Mouse (Mus musculus) heart, postnatal 25 days (tissue): ENCODE results near the gene Lrrc20. TPM values are rescaled to one million over a fixed set of nuclear protein-coding genes. Genes with fewer than 3 reads are reported as not detected.

Experiments used
- DNase-seq: peaks from one replicate; pipeline ENCODE4 v3.0.0; 2022; ENCODE audit warnings: low spot score
- intact Hi-C: fragments of 180-260 bp; cut with DNase I; formaldehyde crosslinking; loops from one replicate; pipeline ENCODE4 v1.15.1; 2025
- total RNA-seq, 2 experiments: library from RNA; stranded (reverse); gene quantifications; 2 replicates each; pipeline ENCODE4 v1.2.3; 2021

Lrrc20 gene
- total RNA-seq, 2 experiments from 2014 or later, result 30.1 to 31.3 TPM

GRCm38 (mm10) chr10:61506381-61507200 is 31.0 kb downstream of the Lrrc20 start:
- no peak for DNase-seq
- intact Hi-C loops, result no loop called here

- intact Hi-C loops, result no loop called here
- no peak for DNase-seq
Observed at GRCm38 (mm10) chr10:61509873-61510272, 34.3 kb downstream of the Lrrc20 start.

DNA sequence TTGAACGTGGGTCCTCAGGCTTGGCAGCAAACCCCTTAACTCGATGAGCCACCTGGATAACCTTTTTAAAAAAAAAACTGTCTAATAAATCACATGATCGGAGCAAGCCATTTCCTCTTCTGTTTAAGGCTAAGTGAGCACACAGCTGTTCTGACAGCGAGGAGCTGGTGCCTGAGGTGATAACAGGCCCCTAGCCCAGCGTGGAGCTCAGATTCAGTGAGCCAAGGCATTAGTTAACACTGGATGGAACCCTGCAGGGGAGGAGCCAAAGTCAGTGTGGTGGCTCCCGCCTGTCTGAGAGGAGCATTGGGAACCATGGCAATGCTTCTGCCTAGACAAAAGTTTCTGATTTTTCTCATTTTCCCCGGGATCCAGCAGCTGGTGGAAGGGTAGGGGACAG is 35.2 kb downstream of the Lrrc20 start:
- intact Hi-C loops, result no loop called here
- DNase-seq, result no peak

DNA sequence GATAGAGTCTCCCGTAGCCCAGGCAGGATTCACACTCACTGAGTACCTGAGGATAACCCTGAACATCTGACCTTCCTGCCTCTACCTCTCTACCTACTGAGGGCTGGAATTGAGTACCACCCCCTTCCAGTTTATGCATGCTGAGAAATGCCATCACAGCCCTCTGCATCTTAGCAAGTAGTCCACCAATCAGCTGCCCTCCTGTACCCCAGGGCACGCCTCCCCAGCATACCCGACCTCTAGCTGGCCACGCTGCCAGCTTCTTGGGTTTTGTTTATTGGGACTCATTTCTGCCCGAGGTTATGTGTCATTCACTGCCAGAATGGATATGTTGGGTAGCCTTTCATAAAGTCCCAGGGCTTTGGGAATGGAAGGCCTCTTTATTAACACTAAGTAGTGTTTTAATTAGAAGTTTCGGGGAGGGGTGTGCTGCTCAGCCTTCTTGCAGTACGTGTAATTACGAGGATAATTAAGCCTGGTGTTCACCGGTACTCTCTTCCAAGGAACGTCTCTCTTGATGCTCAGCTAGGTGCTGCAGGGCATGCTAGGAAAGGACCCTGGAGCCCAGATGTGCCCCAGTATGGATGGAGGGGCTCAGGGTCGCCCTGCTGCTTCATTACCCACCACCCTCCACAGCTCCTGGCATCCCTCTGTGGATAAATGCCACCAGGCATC is 36.8 kb downstream of the Lrrc20 start:
- DNase-seq, result no peak

DNA sequence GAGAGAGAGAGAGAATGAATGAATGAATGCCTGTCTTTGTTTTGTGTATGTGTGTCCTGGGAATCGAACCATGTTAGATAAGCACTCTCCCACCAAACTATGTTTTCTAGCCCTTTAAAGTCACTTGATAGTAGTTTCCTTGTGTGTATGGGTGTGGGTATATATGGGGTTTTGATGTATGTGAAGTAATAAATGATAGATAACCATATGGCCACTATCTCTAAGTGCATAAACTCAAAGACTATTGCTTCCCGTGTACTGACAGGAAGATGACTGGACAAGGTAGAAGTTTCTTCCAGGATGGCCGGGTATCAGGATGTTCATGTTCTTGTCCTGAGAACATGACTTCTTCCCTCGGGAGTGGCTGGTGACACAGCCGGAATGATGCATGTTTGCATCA is 41.3 kb downstream of the Lrrc20 start:
- intact Hi-C loops, result no loop called here

More for the DNA sequence above, 36.8 kb downstream of the Lrrc20 start:
- intact Hi-C loops, result no loop called here

GRCm38 (mm10) chr10:61517296-61518071 is 41.9 kb downstream of the Lrrc20 start:
- DNase-seq, result no peak
- intact Hi-C loops, result no loop called here

More for the DNA sequence above, 41.3 kb downstream of the Lrrc20 start:
- DNase-seq, result no peak

- intact Hi-C loops, result no loop called here
- DNase-seq, result no peak
Observed at GRCm38 (mm10) chr10:61518320-61518719, 42.7 kb downstream of the Lrrc20 start.

DNA sequence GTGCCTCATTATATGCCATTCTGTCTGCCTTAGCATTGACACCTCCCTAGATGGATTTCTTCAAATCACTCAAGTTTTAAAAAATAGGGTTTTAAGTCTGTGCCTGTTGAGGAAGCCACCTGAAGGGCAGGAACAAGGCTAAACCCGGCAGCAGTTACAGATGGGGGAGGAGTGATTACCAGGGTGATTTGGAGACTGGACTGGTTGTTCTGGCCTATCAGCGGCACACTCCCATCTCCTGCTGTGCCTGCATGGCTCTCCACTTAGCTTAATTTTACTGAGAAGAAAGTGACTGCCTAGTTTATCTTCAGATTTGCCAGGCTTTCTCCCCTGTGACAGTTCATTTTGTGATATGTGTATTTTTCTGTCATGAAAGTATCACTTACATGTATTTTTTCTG is 43.9 kb downstream of the Lrrc20 start:
- DNase-seq, result no peak
- intact Hi-C loops, result no loop called here

GRCm38 (mm10) chr10:61520714-61521113 is 45.1 kb downstream of the Lrrc20 start:
- DNase-seq, result no peak
- intact Hi-C loops, result no loop called here

DNA sequence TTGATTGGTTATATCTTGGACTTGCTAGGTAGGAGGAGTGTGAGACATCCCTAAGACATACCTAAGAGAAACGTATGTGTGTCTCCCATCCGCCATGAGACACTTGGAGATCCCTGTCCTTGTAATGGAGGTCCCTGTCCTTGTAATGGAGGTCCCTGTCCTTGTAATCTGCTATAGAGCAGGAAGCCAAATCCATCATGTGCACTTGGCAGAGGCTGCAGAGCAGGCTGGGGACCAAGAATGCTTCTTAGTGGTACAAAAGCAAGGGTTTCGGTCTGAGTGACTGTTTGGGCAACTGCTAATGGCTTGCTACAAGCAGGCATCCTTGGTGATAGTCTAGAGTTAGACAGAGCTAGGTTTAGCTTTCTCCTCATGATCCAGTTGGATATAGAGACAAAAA is 55.3 kb downstream of the Lrrc20 start:
- intact Hi-C loops, result no loop called here
- no peak for DNase-seq

DNA sequence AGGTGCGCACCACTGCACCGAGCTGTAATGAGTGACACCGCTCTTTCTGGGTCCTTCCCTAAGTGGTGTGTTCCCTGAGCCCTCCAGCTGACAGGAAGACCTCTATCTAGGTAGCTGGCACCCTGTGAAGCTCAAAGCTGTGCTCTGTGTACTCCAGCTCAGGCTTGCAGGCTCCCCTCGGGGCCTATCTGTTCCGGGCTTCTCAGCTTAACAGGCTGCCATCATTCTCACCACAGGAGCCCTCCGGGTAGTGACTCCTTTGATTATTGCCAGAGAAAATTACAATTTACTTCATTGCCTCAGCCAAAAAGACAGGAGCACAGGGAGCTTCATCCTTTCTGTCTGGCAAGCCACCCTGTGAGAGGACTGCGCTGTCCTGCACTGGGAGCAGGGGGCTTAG is 57.7 kb downstream of the Lrrc20 start:
- no peak for DNase-seq
- intact Hi-C loops, result no loop called here

GRCm38 (mm10) chr10:61534371-61535101 is 58.9 kb downstream of the Lrrc20 start:
- no peak for DNase-seq
- intact Hi-C loops, result no loop called here

DNA sequence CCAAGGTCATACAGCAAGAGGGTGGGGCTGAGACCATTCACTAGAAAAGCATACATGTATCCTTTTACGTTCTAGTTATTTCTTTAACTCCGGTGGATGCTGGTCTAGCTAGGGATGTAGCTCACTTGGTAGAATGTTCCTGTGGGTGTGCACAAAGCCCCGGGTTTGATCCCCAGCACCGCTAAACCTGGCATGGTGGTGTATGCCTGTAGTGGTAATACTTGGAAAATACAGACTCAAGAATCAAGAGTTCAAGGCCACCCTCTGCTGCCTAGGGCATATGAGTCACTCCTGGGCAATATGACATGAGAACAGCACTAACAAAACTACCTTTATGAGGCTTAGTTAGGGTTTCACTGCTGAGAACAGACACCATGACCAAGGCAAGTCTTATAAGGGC is 59.8 kb downstream of the Lrrc20 start:
- intact Hi-C loops, result no loop called here
- no peak for DNase-seq

DNA sequence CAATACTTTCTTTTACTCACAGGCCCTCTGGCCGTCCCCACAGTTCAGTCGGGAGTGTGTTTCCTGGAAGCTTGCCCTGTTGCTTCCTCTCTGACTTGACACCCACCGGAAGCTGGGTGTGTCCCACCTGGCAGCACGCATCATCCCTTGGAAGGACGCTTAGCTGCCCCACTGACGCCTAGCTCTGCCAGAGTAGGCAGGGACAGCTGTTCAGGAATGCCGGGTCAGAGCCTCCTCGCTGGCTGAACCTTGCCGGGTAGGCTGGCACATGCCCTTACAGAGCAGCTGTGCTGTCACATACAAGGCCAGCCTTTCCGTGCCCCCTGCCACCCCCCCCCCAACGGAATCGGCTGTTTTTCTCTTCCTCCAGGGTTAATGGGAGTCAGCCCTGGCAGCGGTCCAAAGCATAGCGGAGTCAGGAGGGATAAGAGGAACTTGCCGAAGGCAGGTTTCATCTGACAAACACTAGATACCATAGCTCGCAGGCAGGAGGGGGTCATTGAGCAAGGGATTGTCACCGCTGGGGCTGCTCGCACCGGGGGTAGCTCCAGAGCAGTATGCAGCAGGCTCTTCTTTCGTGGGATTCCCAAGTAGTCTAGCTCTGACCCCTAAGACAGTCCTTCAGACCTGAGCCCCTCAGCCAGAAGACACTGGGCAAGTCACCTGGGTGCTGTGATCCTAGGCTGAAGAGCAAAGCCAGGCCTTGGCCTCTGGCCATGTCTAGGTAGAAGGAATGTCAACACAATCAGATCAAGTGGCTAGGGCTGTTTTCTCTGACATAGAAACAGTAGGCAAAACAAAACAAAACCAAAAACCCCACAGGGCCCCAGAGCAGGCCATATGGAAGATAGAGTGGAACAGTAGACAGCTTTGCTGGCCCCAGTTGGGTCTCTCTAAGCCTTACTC is 60.8 kb downstream of the Lrrc20 start:
- DNase-seq, result peak; percentile 45
- intact Hi-C loops, result no loop called here

DNA sequence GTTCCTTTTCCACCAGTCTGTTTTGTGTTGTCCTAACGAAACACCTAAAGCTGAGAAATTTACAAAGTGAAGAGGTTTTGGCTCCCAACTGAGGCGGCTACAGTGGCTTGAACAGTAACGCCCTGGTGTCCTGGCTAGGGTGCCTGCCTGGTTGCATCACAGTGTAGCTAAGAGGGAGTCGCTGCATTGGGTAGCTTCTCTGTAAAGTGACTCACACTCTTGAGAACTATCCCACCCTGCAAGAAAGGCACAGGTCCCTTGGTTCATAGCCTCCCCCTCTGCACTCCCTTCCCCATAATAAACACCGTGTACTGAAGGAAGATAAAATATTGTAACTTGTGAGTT is 61.4 kb downstream of the Lrrc20 start:
- intact Hi-C loops, result no loop called here
- peak; percentile 19 for DNase-seq

DNA sequence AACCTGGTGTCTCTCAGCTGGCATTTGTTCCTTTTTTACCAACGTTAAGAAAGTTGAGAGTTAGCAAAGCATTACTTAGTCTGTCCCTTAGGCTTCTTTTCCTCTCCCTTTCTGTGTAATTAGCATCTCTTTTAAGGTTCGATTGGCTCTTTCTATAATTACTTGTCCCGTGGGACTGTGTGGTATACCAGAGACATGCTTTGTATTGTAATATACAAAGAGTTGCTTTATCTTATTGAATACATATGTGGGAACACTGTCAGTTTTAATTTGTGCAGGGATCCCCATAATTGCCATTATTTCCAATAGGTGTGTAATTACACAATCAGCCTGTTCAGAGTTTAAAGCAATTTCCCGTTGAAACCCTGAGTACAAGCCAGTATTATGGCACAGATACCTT is 62.8 kb downstream of the Lrrc20 start:
- no peak for DNase-seq
- intact Hi-C loops, result no loop called here

DNA sequence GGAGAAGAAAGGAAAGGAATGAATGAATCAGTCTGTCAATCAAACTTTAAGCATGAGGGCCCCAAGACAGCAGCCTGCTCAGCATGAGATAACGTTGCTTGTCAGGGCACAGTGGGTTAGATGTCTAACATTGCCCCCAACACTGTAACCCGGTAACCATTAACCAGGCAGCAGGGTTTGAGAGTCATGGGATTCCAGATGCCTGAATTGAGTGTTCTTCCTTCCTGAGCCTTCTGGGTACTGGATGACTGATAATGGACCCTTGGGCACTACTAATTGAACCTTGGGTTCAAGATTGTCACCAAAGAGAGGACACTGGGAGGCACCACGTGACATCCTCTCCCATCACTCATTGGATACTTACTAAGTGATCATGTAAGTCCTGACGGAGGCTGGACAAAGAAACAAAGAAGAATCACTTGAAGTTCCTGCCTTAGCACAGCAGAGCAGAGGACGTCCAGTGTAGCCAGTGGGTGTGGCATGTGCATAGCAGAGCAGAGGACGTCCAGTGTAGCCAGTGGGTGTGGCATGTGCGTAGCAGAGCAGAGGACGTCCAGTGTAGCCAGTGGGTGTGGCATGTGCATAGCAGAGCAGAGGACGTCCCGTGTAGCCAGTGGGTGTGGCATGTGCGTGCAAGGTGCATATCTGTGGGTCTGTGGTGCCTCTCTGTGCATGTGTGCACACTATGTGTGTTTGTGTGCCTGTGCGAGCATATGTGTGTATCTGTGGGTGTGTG is 68.7 kb downstream of the Lrrc20 start:
- intact Hi-C loops, result no loop called here
- no peak for DNase-seq

GRCm38 (mm10) chr10:61544863-61545240 is 69.3 kb downstream of the Lrrc20 start:
- intact Hi-C loops, result no loop called here

DNA sequence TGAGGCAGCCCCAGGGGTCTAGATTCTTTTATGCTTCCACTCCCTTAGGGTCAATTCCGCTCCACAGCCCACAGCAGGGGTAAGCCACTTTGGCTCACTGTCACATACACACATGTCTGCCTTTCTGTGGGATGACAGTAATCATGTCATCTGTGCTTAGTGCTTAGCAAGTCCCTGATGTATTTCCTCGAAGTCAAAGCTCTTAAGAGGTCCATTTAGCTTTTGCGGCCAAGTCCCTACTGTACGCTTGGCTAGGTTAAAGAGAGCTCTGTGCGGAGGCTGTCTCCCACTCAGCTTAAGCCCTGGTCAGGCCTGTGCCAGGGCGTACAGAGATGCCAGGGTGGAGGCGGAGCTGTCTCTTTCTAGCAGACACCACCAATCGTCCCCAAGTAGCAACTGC is 74.5 kb downstream of the Lrrc20 start:
- no peak for DNase-seq
- intact Hi-C loops, result no loop called here

More at GRCm38 (mm10) chr10:61544863-61545240, 69.3 kb downstream of the Lrrc20 start:
- DNase-seq, result no peak
